Mouse (Mus musculus) intestine, embryonic 15.5 days (tissue): Measurements from ENCODE around the gene D130043K22Rik. TPM values are rescaled to one million over a fixed set of nuclear protein-coding genes. Genes with fewer than 3 reads are reported as not detected.

Experiments used
- ATAC-seq: fragments of 200-750 bp; cut with Nextera tagmentation; 2 replicates; pipeline ENCODE4 v1.8.0; 2017; ENCODE audit warnings: moderate TSS enrichment, moderate library complexity
- H3K27ac ChIP-seq: fragments of 300-500 bp; sonication (generic); 2 replicates; pipeline ENCODE4 v1.5.1; 2015; ENCODE audit warnings: mild to moderate bottlenecking, inconsistent platforms
- H3K27me3 ChIP-seq: fragments of 300-500 bp; sonication (generic); replicated peaks from 2 replicates; pipeline ENCODE4 v1.6.1; 2015; ENCODE audit warnings: inconsistent platforms
- H3K36me3 ChIP-seq: fragments of 300-500 bp; sonication (generic); 2 replicates; pipeline ENCODE4 v1.6.1; 2015; ENCODE audit warnings: inconsistent platforms
- H3K4me1 ChIP-seq: fragments of 300-500 bp; sonication (generic); replicated peaks from 2 replicates; pipeline ENCODE4 v1.6.1; 2015; ENCODE audit warnings: inconsistent platforms
- H3K4me2 ChIP-seq: fragments of 300-500 bp; sonication (generic); replicated peaks from 2 replicates; pipeline ENCODE4 v1.6.1; 2015; ENCODE audit warnings: mild to moderate bottlenecking, inconsistent platforms
- H3K4me3 ChIP-seq: fragments of 300-500 bp; sonication (generic); replicated peaks from 2 replicates; pipeline ENCODE4 v1.5.1; 2015; ENCODE audit warnings: inconsistent platforms
- H3K9ac ChIP-seq: fragments of 300-500 bp; sonication (generic); 2 replicates; pipeline ENCODE4 v1.6.1; 2015; ENCODE audit warnings: inconsistent platforms
- H3K9me3 ChIP-seq: fragments of 300-500 bp; sonication (generic); 2 replicates; pipeline ENCODE4 v1.6.1; 2016; ENCODE audit warnings: inconsistent platforms
- WGBS: fragments of 180-500 bp; shearing (Covaris S2); methylation state at CpG from one replicate; pipeline ENCODE4 v1.1.7; 2015; 5-methylcytosine and 5-hydroxymethylcytosine counted together
- polyA plus RNA-seq: library from polyadenylated mRNA; unstranded; fragments of >200 nt; fragmentation: Nextera tagmentation; extraction: Ambion mirVana; gene quantifications from 2 replicates; pipeline ENCODE4 v1.2.1, GENCODE M21; 2015

The D130043K22Rik gene
- polyA plus RNA-seq, 1 experiment from 2014 or later = 1.2 TPM

DNA sequence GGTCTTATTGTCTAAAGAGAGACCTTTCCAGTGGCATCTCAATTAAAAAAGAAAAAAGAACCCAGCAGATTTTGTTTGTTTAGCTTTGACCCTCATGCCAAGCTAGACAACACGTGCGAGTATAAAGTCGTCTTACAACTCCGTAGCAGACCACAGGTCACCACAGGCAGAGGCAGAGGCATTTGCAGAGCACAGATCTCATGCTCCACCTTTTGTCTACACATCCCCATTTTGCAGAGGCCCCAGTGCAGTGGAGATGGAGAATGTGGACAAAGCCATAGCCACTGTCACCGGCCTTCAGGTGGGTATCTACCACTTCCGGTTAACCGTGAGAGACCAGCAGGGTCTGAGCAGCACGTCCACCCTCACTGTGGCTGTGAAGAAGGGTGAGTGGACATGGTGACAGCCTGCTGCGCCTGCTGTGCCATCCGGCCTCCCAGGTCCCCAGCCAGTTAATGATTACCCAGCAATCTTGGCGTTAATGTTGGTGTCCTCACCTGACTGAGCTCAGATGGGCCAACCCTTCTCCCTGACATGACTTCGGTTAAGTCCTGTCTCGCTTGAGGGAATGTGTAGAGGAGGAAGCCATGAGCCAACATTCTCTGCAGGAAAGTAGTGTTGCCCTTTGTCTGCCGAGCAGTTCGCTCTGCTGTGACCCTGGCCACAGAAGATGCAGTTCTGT, 34.6 kb downstream of the D130043K22Rik start:
- H3K9ac ChIP-seq = no peak overlapping the region
- H3K9me3 ChIP-seq = no peaks in the 10 kb centered on the region
- no peaks in the 10 kb centered on the region for H3K4me1 ChIP-seq
- 71% methylated on average over 15 of the region's 15 CpGs for WGBS
- H3K27ac ChIP-seq = peak overlapping the region; percentile 82
- H3K4me3 ChIP-seq = no peak overlapping the region
- ATAC-seq = peak; percentile 90
- no peak overlapping the region; the same call in 1 of the 2 replicates for H3K4me2 ChIP-seq
- no peaks in the 10 kb centered on the region for H3K36me3 ChIP-seq
- H3K27me3 ChIP-seq = no peaks in the 10 kb centered on the region

DNA sequence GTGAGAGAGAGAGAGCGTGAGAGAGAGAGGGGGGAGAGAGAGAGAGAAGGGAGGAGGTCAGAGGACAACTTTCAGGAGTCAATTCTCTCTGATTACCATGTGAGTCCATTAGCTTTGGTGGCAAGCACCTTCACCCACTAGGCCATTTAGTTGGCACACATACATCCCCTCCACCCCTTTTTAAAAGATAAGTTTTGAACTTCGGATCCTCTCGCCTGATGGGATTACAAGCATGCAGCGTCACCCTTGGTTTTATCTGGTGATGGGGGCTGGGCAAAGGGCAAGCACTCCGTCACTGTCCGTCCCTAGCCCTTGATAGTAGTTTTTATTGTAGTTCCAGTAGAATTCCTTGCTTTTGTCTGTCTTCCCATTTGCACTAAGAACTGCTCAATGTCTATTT, 35.3 kb downstream of the D130043K22Rik start:
- Histone ChIP-seq H3K27me3 (no peaks in the 10 kb centered on the region), H3K27ac (peak overlapping the region; percentile 82), H3K9ac (no peak overlapping the region), H3K9me3 (no peaks in the 10 kb centered on the region), H3K4me2 (no peak overlapping the region), H3K4me3 (no peak overlapping the region), H3K4me1 (no peaks in the 10 kb centered on the region), H3K36me3 (no peaks in the 10 kb centered on the region)
- ATAC-seq = peak; percentile 78
- WGBS = 70% methylated on average over 6 of the region's 6 CpGs

DNA sequence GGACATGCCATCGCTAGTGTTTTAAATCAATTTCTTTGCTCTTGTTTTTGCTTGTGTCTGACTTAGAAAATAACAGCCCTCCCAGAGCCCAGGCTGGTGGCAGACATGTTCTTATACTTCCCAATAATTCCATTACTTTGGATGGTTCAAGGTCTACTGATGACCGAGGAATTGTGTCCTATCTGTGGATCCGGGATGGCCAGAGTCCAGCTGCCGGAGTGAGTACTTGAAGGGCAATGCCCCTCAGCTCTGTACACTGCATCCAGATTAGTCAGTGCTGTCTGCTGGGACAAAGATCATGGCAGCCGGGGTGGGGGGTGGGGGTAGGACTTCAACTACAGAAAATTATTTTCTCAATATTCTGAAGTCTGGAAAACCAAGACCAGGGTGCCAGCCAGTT, 35.8 kb downstream of the D130043K22Rik start:
- 81% methylated on average over 5 of the region's 5 CpGs for WGBS
- Histone ChIP-seq H3K4me2 (no peak overlapping the region), H3K4me3 (no peak overlapping the region), H3K27me3 (no peaks in the 10 kb centered on the region), H3K9ac (no peak overlapping the region), H3K27ac (peak overlapping the region; percentile 82; the same call in 1 of the 2 replicates), H3K9me3 (no peaks in the 10 kb centered on the region), H3K4me1 (no peaks in the 10 kb centered on the region), H3K36me3 (no peaks in the 10 kb centered on the region)
- peak; percentile 57 for ATAC-seq

DNA sequence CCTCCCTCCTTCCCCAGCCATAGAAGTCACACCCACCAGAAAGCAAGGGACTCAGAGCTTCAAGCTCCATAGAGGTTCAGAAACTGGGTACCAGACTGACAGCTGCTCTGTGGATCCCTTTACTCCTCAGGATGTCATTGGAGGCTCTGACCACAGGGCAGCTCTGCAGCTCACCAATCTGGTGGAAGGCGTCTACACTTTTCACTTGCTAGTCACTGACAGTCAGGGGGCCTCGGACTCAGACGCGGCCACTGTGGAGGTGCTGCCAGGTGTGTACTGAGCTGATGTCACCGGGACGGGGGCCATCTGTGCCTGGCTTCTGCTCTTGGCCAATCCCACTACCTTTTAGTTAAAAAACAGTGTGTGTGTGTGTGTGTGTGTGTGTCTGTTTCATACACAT, 37.5 kb downstream of the D130043K22Rik start:
- H3K4me2 ChIP-seq = no peak overlapping the region
- no peak overlapping the region for H3K4me3 ChIP-seq
- no peaks in the 10 kb centered on the region for H3K27me3 ChIP-seq
- H3K4me1 ChIP-seq = no peaks in the 10 kb centered on the region
- WGBS = 93% methylated on average over 6 of the region's 6 CpGs
- no peak overlapping the region for H3K9ac ChIP-seq
- no peak for ATAC-seq
- no peak overlapping the region for H3K27ac ChIP-seq
- no peaks in the 10 kb centered on the region for H3K9me3 ChIP-seq
- H3K36me3 ChIP-seq = no peaks in the 10 kb centered on the region

DNA sequence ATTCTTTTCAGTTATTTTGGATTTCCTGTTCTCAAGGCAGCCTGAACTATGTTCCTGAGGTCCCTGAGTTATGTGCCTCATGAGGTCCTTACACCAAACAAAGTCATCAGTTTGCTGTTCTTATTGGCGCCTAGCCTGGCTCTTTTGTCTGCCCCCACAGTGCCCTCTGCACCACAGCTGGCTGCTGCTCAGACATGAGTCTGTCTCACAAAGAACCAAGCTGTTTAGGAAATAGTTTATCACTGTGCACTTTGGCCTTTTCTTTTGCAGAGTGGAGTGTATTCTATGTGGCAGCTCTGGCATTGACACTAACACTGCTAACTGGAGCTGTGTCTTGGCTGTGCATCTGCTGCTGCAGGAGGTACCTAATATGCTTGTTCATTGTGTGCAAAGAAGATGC, 44.6 kb downstream of the D130043K22Rik start:
- H3K4me2 ChIP-seq = no peak overlapping the region
- WGBS = 35% methylated on average over 1 of the region's 1 CpGs
- H3K36me3 ChIP-seq = no peaks in the 10 kb centered on the region
- H3K27ac ChIP-seq = no peak overlapping the region
- 0 out of 2 replicates have a peak, but pooled peaks cover 3% of the 10 kb centered on the region for H3K4me1 ChIP-seq
- peak; percentile 76 for ATAC-seq
- H3K9ac ChIP-seq = no peak overlapping the region
- H3K9me3 ChIP-seq = no peaks in the 10 kb centered on the region
- no peak overlapping the region for H3K4me3 ChIP-seq
- H3K27me3 ChIP-seq = no peaks in the 10 kb centered on the region

DNA sequence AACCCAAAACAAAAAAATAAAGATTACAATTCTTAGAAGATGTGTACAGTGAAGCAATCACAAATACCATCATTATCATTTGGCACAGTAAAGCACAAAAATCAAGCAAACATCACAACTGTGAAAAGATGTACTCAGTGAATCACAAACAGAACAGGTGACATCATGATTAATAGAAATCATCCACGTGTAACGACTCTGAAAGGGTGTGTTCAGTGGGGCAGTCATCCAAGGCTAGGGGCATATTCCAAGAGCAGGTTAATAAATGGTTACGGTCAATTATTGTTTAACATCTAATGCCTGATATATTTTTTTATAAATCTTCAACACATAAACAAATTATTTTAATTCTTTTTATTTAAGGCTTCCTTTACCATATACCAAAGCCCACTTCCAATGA, 47.6 kb downstream of the D130043K22Rik start:
- Histone ChIP-seq H3K4me2 (no peak overlapping the region), H3K4me1 (0 out of 2 replicates have a peak, but pooled peaks cover 3% of the 10 kb centered on the region), H3K9me3 (no peaks in the 10 kb centered on the region), H3K4me3 (no peak overlapping the region), H3K36me3 (no peaks in the 10 kb centered on the region), H3K9ac (no peak overlapping the region), H3K27ac (no peak overlapping the region), H3K27me3 (no peaks in the 10 kb centered on the region)
- no peak for ATAC-seq
- 78% methylated on average over 3 of the region's 3 CpGs for WGBS

DNA sequence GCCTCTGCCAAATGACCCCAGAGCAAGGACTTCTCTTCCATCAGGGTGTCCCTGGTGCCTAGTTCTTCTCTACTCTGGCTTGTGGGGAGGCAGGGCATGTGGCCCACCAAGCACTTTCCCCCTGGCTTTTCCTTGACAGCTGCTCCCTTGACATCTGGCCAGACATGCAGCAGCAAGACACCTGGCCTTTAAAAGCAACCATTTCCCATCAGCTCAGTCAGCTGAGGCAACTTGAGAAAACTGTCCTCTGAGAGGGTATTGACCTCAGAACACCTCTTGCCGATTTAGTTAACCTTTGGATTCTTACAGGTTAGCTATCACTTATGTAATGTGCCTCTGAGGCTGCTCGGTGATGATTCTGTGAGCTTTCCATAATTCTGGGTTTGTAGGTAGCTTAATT, 48.9 kb downstream of the D130043K22Rik start:
- Histone ChIP-seq H3K27me3 (no peaks in the 10 kb centered on the region), H3K4me1 (0 out of 2 replicates have a peak, but pooled peaks cover 3% of the 10 kb centered on the region), H3K36me3 (no peaks in the 10 kb centered on the region), H3K4me3 (no peak overlapping the region), H3K27ac (no peak overlapping the region), H3K9me3 (no peaks in the 10 kb centered on the region), H3K4me2 (no peak overlapping the region), H3K9ac (no peak overlapping the region)
- ATAC-seq = no peak
- WGBS = 68% methylated on average over 2 of the region's 2 CpGs

DNA sequence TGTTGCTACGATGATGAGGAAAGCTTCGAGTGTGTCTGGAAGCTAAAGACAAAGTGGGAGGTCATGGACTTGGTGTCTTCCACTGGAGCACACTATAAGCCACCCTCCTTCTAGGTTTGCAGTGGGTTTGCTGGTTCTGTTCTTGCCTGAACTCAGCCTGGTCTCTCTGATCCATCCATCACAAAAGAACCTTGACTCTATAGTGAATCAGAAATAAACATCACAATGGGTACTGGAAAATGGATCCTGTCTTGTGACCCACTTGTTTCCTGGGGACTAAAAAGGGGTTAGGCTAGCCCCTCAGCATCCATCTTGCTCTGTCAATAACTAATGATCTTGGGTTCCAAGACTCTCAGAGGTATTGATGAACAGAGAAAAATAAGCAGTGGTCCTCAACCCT, 57.0 kb downstream of the D130043K22Rik start:
- Histone ChIP-seq H3K27ac (no peak overlapping the region), H3K4me2 (no peak overlapping the region), H3K9ac (no peak overlapping the region), H3K27me3 (no peaks in the 10 kb centered on the region), H3K9me3 (no peaks in the 10 kb centered on the region), H3K4me1 (no peaks in the 10 kb centered on the region), H3K4me3 (no peak overlapping the region), H3K36me3 (no peaks in the 10 kb centered on the region)
- no peak for ATAC-seq
- 87% methylated on average over 2 of the region's 2 CpGs for WGBS

DNA sequence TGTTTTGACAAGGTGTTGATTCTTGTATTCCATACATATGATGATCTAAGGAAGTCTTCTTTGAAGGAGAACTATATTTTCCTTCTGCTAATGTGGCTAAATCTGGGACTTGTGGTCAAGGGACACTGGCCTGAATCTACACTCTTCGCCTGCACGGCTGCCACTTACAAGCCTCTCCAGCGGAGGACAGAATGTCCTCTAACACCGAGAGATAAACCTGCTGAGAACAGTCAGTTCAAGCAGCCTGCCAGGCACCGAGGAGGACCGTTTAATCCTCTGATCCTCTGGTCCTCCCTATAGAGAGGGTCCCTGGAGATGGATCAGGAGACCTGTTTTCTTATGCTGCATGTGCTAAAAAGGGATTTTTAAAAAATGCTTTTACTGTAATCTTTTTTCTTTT, 58.5 kb downstream of the D130043K22Rik start:
- no peaks in the 10 kb centered on the region for H3K4me1 ChIP-seq
- no peaks in the 10 kb centered on the region for H3K36me3 ChIP-seq
- no peak for ATAC-seq
- 71% methylated on average over 6 of the region's 6 CpGs for WGBS
- H3K9ac ChIP-seq = no peak overlapping the region
- no peaks in the 10 kb centered on the region for H3K27me3 ChIP-seq
- no peak overlapping the region for H3K4me3 ChIP-seq
- no peaks in the 10 kb centered on the region for H3K9me3 ChIP-seq
- no peak overlapping the region for H3K27ac ChIP-seq
- H3K4me2 ChIP-seq = no peak overlapping the region

DNA sequence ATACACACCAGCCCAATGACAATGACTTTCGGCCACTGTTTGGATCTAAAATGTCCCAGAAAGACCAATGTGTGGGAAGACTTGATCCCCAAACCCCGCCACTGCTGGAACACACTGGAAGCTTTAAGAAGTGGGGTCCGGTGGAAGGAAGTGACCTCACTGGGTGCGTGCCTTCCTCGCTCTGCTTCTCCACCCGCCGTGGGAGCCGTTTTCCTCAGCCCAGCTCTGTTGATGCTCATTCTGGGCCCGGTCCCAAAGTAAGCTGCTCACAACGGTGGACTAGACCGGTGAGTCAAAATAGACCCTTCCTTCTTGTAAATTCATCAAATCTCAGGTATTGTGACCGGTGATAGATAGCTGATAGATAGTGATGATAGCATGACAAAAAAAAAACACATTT, 60.5 kb downstream of the D130043K22Rik start:
- Histone ChIP-seq H3K9ac (no peak overlapping the region), H3K27me3 (no peaks in the 10 kb centered on the region), H3K9me3 (no peaks in the 10 kb centered on the region), H3K27ac (no peak overlapping the region), H3K4me1 (no peaks in the 10 kb centered on the region), H3K4me2 (no peak overlapping the region), H3K4me3 (no peak overlapping the region), H3K36me3 (no peaks in the 10 kb centered on the region)
- 90% methylated on average over 12 of the region's 12 CpGs for WGBS
- ATAC-seq = no peak

DNA sequence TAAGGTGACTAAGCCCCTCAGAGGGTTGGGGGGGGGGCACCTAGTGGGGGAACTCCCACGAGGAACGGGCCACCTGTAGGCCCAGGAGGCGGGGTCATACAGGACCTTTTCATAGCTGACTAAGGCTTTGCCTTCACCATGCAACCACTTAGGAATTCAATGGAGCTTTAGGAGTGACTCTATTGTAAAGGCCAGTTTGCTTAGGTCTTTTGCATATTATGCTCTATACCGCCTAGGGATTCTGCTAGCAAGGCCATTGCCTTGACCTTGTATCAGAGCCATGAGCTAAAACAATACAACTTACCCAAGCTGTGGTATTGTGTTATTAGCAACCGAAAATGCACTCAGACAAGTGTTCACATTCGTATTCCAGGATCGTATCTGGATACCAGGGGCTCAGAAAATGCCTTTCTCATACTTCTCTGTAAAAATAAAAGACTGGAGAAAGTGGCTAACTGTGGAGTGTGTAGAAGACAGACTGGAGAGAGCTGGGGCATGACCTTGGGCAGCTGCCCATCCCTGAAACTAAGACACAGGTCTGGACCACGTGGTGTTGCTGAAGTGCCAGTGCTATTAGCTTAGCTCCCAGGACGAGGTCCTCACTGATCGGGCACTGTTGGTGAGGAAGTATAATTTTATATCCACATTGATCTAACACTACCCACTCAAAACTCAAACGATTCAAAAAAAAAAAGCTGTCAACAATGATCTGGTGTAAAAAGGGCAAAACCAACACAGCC, 62.1 kb downstream of the D130043K22Rik start:
- Histone ChIP-seq H3K36me3 (peaks cover 5% of the 10 kb centered on the region; the same call in 1 of the 2 replicates), H3K27ac (no peak overlapping the region), H3K4me1 (no peaks in the 10 kb centered on the region), H3K27me3 (no peaks in the 10 kb centered on the region), H3K4me3 (no peak overlapping the region), H3K9me3 (no peaks in the 10 kb centered on the region), H3K4me2 (no peak overlapping the region), H3K9ac (no peak overlapping the region)
- WGBS = 83% methylated on average over 11 of the region's 11 CpGs
- ATAC-seq = no peak

DNA sequence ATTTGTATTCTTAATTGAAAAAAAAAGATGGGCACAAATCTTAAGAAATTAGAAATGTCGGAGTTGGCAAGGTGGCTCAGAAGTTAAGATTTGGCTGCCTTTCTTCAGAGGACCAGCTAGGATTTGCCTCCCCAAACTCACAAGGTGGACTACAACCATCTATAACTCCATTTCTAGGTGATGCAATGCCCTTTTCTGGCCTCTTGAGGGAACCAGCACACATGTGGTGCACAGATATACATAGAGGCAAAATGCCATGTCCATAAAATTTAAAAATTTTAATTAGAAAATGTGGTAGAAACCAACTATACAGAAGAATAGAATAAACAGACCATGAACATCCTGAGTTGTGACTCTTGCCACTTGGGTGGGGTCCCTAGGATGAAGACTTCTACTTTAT, 64.2 kb downstream of the D130043K22Rik start:
- 88% methylated on average over 1 of the region's 1 CpGs for WGBS
- no peak for ATAC-seq

DNA sequence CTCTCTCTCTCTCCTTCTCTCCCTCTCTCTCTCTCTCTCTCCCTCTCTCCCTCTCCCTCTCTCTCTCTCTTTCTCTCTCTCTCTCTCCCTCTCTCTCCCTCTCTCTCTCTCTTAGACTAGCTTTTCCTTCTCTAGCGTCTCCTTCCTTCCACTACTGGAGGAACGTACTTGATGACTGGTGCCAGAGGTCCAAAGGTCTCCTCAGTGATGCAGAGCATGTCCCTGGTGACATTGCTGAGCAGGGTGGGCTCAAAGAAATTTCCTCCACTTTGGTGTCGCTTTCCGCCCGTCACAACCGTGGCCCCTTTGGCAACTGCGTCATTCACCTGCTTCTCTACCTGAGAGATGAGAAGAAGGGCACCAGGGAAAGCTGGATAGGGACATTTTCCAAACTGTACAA, 68.6 kb downstream of the D130043K22Rik start:
- H3K4me1 ChIP-seq = no peaks in the 10 kb centered on the region
- WGBS = 87% methylated on average over 7 of the region's 7 CpGs
- no peak for ATAC-seq

More for the DNA sequence above, 64.2 kb downstream of the D130043K22Rik start:
- Histone ChIP-seq H3K9me3 (no peaks in the 10 kb centered on the region), H3K36me3 (peaks cover 7% of the 10 kb centered on the region; the same call in 1 of the 2 replicates), H3K27ac (no peak overlapping the region), H3K27me3 (no peaks in the 10 kb centered on the region), H3K4me2 (no peak overlapping the region), H3K4me1 (no peaks in the 10 kb centered on the region), H3K9ac (no peak overlapping the region), H3K4me3 (no peak overlapping the region)

More for the DNA sequence above, 68.6 kb downstream of the D130043K22Rik start:
- Histone ChIP-seq H3K9ac (no peak overlapping the region), H3K9me3 (no peaks in the 10 kb centered on the region), H3K4me3 (no peak overlapping the region), H3K36me3 (peaks cover 7% of the 10 kb centered on the region; the same call in 1 of the 2 replicates), H3K4me2 (no peak overlapping the region), H3K27me3 (no peaks in the 10 kb centered on the region), H3K27ac (no peak overlapping the region)
